Mouse (Mus musculus): Measurements from ENCODE around the gene Fbxo21. TPM values are rescaled to one million over a fixed set of nuclear protein-coding genes. Genes with fewer than 3 reads are reported as not detected.

Fbxo21 gene
- 40.4 and 51.1 TPM in 2 replicates for polyA plus RNA-seq (2012; rRNA removed)

DNA sequence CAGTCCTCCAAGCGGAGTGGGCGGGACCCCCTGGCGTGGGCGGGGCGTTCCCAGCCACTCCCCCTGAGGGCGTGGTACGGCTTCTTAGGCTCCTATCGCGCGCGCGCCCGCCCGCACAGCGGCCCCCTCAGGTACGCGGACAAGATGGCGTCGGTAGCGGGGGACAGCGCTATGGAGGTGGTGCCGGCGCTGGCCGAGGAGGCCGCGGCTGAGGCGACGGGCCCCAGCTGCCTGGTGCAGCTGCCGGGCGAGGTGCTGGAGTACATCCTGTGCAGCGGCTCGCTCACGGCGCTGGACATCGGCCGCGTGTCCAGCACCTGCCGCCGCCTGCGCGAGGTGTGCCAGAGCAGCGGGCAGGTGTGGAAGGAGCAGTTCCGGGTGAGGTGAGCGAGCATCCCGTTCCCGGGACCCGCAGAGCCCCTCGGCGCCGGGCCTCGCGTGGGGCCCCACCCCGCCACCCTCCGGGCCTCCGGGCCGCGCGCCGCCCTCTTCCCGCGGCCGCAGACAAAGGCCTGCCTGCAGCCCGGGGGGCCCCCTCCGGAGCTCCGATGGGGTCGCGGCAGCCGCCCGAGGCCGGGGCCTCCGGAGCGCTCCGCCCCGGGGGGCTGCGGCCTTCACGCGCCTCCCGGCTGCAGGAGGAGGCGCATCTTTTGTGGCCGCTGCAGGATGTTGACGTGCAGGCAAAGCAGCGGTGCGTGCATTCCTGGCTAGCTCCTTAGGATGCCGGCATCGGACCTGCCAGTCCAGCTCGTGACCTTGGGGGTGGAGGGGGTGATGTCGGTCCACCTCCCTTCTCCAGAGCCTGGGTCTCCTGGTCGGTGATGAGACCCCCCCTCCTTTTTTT is at the start of gene Fbxo21:
Gene Fbxo21, plus strand, starts transcription at position 74 of the 844 bp plus-strand sequence.
- TF ChIP-seq CTCF (IDR thresholded peaks at IDR 0.05; ENCODE audit: control insufficient read depth, insufficient read depth, insufficient replicate concordance, low read depth, low read length) (no peak), POLR2A (IDR thresholded peaks at IDR 0.05; ENCODE audit: control insufficient read depth, low read depth, low read length) (peak; percentile 88)
- Histone ChIP-seq H3K4me1 (ENCODE audit: control insufficient read depth, insufficient read depth, low read length) (peaks cover 3% of the 10 kb centered on the region), H3K36me3 (ENCODE audit: control insufficient read depth, insufficient read depth, low read length) (no peaks in the 10 kb centered on the region), H3K4me3 (ENCODE audit: control insufficient read depth, low read depth, low read length) (peak within 1 kb of the TSS; percentile 95), H3K27me3 (ENCODE audit: control insufficient read depth, insufficient read depth, low read length) (no peaks in the 10 kb centered on the region), H3K27ac (ENCODE audit: control insufficient read depth, insufficient read depth, low read depth, low read length) (peak within 1 kb of the TSS; percentile 83)

GRCm38 (mm10) chr5:117928553-117928952 is 48.0 kb upstream of the Fbxo21 start:
- peaks cover 2% of the 10 kb centered on the region; the same call in 1 of the 2 replicates for H3K4me1 ChIP-seq (ENCODE audit: control insufficient read depth, insufficient read depth, low read length)
- H3K4me3 ChIP-seq (ENCODE audit: control insufficient read depth, low read depth, low read length): no peak overlapping the region
- no peak overlapping the region for H3K27ac ChIP-seq (ENCODE audit: control insufficient read depth, insufficient read depth, low read depth, low read length)
- H3K36me3 ChIP-seq (ENCODE audit: control insufficient read depth, insufficient read depth, low read length): no peaks in the 10 kb centered on the region
- no peak for TF ChIP-seq CTCF (IDR thresholded peaks at IDR 0.05; ENCODE audit: control insufficient read depth, insufficient read depth, insufficient replicate concordance, low read depth, low read length)
- no peak for TF ChIP-seq POLR2A (IDR thresholded peaks at IDR 0.05; ENCODE audit: control insufficient read depth, low read depth, low read length)
- no peaks in the 10 kb centered on the region for H3K27me3 ChIP-seq (ENCODE audit: control insufficient read depth, insufficient read depth, low read length)

DNA sequence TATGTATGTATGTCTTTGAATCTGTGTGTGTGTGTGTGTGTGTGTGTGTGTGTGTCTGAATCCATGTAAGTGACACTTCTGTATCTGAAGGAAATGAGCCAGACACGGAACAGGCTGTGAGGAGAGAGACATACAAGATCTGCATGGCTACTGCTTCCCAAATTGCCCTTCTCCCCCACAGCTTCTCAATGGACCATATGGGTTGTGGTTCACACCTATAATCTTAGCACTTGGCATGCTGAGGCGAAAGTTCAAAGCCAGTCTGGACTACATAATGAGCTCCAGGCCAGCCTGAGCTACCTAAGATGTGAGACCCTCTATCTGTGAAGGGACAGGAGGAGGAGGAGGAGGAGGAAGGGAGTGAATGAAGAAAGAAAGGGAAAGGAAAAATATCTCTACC is 44.3 kb upstream of the Fbxo21 start:
- no peak for TF ChIP-seq POLR2A (IDR thresholded peaks at IDR 0.05; ENCODE audit: control insufficient read depth, low read depth, low read length)
- no peak for TF ChIP-seq CTCF (IDR thresholded peaks at IDR 0.05; ENCODE audit: control insufficient read depth, insufficient read depth, insufficient replicate concordance, low read depth, low read length)
- H3K4me3 ChIP-seq (ENCODE audit: control insufficient read depth, low read depth, low read length): no peak overlapping the region
- no peaks in the 10 kb centered on the region for H3K27me3 ChIP-seq (ENCODE audit: control insufficient read depth, insufficient read depth, low read length)
- peaks cover 2% of the 10 kb centered on the region; the same call in 1 of the 2 replicates for H3K4me1 ChIP-seq (ENCODE audit: control insufficient read depth, insufficient read depth, low read length)
- H3K27ac ChIP-seq (ENCODE audit: control insufficient read depth, insufficient read depth, low read depth, low read length): no peak overlapping the region
- no peaks in the 10 kb centered on the region for H3K36me3 ChIP-seq (ENCODE audit: control insufficient read depth, insufficient read depth, low read length)

- peak; percentile 82; the same call in 1 of the 2 replicates for TF ChIP-seq CTCF (IDR thresholded peaks at IDR 0.05; ENCODE audit: control insufficient read depth, insufficient read depth, insufficient replicate concordance, low read depth, low read length)
- TF ChIP-seq POLR2A (IDR thresholded peaks at IDR 0.05; ENCODE audit: control insufficient read depth, low read depth, low read length): no peak
- H3K4me3 ChIP-seq (ENCODE audit: control insufficient read depth, low read depth, low read length): no peak overlapping the region
- H3K27ac ChIP-seq (ENCODE audit: control insufficient read depth, insufficient read depth, low read depth, low read length): no peak overlapping the region
- no peaks in the 10 kb centered on the region for H3K36me3 ChIP-seq (ENCODE audit: control insufficient read depth, insufficient read depth, low read length)
- peaks cover 3% of the 10 kb centered on the region; the same call in 1 of the 2 replicates for H3K4me1 ChIP-seq (ENCODE audit: control insufficient read depth, insufficient read depth, low read length)
- H3K27me3 ChIP-seq (ENCODE audit: control insufficient read depth, insufficient read depth, low read length): no peaks in the 10 kb centered on the region
Observed at GRCm38 (mm10) chr5:117932862-117933261, 43.7 kb upstream of the Fbxo21 start.

GRCm38 (mm10) chr5:117936346-117936745 is 40.2 kb upstream of the Fbxo21 start:
- H3K27ac ChIP-seq (ENCODE audit: control insufficient read depth, insufficient read depth, low read depth, low read length): no peak overlapping the region
- peaks cover 3% of the 10 kb centered on the region; the same call in 1 of the 2 replicates for H3K4me1 ChIP-seq (ENCODE audit: control insufficient read depth, insufficient read depth, low read length)
- no peaks in the 10 kb centered on the region for H3K27me3 ChIP-seq (ENCODE audit: control insufficient read depth, insufficient read depth, low read length)
- no peak overlapping the region for H3K4me3 ChIP-seq (ENCODE audit: control insufficient read depth, low read depth, low read length)
- TF ChIP-seq POLR2A (IDR thresholded peaks at IDR 0.05; ENCODE audit: control insufficient read depth, low read depth, low read length) (no peak), CTCF (IDR thresholded peaks at IDR 0.05; ENCODE audit: control insufficient read depth, insufficient read depth, insufficient replicate concordance, low read depth, low read length) (no peak)
- H3K36me3 ChIP-seq (ENCODE audit: control insufficient read depth, insufficient read depth, low read length): no peaks in the 10 kb centered on the region

DNA sequence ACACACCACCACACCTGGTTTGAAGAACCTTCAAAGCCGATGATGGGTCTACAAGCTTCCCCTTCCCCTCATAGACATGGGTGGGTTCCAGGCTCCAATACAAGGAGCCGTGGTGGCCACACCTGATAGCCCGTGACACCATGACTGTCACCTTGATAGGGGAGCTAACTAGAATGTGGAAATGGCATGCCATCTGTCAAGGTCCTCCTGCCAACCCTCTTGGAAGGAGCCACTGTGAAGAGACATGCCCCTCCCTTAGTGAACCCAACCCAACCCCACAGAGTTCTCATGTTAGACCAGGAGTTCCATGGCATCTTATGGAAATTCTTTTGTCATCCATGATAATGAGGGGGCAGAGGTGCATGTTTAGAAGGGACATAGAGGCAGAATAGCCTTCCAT is 39.3 kb upstream of the Fbxo21 start:
- Histone ChIP-seq H3K27ac (ENCODE audit: control insufficient read depth, insufficient read depth, low read depth, low read length) (no peak overlapping the region), H3K4me1 (ENCODE audit: control insufficient read depth, insufficient read depth, low read length) (peaks cover 2% of the 10 kb centered on the region; the same call in 1 of the 2 replicates), H3K36me3 (ENCODE audit: control insufficient read depth, insufficient read depth, low read length) (no peaks in the 10 kb centered on the region), H3K27me3 (ENCODE audit: control insufficient read depth, insufficient read depth, low read length) (no peaks in the 10 kb centered on the region), H3K4me3 (ENCODE audit: control insufficient read depth, low read depth, low read length) (no peak overlapping the region)
- TF ChIP-seq POLR2A (IDR thresholded peaks at IDR 0.05; ENCODE audit: control insufficient read depth, low read depth, low read length): no peak
- TF ChIP-seq CTCF (IDR thresholded peaks at IDR 0.05; ENCODE audit: control insufficient read depth, insufficient read depth, insufficient replicate concordance, low read depth, low read length): no peak

DNA sequence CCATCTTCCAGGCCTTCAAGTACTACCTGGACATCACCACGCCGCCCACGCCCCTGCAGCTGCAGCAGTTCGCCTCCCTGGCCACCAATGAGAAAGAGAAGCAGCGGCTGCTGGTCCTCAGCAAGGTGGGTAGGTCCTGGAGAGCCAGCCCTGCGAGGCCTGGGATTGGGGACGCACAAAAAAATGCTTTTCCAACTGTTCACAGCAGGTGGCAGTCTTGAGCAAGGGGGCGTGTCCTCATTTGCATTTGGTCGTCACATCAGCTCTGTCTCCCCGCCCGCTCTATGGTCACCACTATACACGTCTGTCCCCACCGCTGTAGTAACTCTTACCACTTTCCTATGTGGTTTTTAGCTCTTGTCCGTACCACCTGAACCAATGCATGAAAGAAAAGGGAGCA is 38.3 kb upstream of the Fbxo21 start:
- Histone ChIP-seq H3K27ac (ENCODE audit: control insufficient read depth, insufficient read depth, low read depth, low read length) (no peak overlapping the region), H3K27me3 (ENCODE audit: control insufficient read depth, insufficient read depth, low read length) (no peaks in the 10 kb centered on the region), H3K36me3 (ENCODE audit: control insufficient read depth, insufficient read depth, low read length) (no peaks in the 10 kb centered on the region), H3K4me3 (ENCODE audit: control insufficient read depth, low read depth, low read length) (peak overlapping the region; percentile 45), H3K4me1 (ENCODE audit: control insufficient read depth, insufficient read depth, low read length) (peaks cover 2% of the 10 kb centered on the region; the same call in 1 of the 2 replicates)
- TF ChIP-seq POLR2A (IDR thresholded peaks at IDR 0.05; ENCODE audit: control insufficient read depth, low read depth, low read length) (no peak), CTCF (IDR thresholded peaks at IDR 0.05; ENCODE audit: control insufficient read depth, insufficient read depth, insufficient replicate concordance, low read depth, low read length) (peak; percentile 93; the same call in 1 of the 2 replicates)
